Mouse (Mus musculus): ENCODE data around the gene Pde7b.

- TF ChIP-seq POLR2A (IDR thresholded peaks at IDR 0.05; ENCODE audit: borderline replicate concordance, extremely low read depth, low read depth, low read length) (no peak), CTCF (IDR thresholded peaks at IDR 0.05; ENCODE audit: insufficient read depth, low read length) (no peak)
These were observed 250.8 kb downstream of the Pde7b start for GRCm38 (mm10) chr10:20474036-20474435.

Measured in lung, adult 2 months (tissue).